22 mouse cellular contexts compared by ENCODE assay signal in the genomic region with DNA sequence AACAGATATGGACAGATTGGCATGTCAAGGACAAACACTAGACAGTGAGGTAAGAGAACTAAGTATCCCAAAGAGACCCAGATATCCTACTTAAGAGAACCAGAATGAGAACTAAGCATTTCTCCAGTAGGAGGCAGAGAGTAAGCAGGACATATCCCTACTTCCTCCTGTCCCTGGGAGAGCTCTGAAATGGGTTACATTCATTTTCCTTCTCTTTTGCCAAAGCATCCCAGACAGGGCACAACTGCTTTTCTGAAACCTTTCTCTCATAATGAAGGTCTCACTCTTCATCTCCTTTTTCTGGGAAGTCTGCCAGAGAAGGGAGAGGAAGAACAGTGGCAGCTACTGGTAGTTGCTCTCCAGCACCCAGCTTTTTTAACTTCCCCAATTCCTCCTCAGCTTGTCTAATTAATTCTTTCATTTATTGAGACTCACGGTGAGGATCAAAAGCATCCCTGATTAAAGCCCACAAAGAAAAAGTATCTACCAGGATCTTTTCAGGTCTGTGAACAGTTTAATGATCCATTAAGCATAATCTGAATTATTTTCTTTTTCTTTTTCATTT. TPM values are rescaled to one million over a fixed set of nuclear protein-coding genes. Genes with fewer than 3 reads are reported as not detected.
"Had no signal": no experiment of that assay in that cellular context is flagged by ENCODE, and none has a peak within 500 bp of the region (broad histone marks: within the 10 kb centered on the region; RNA-seq: fewer than 3 reads in every experiment).

No protein-coding gene starts in this region.

- ATAC-seq: liver, embryonic 12.5 days had no signal

- H3K36me3 ChIP-seq: limb, embryonic 15.5 days; liver, embryonic 12.5 days; neural tube, embryonic 12.5 days had no signal

- H3K4me3 ChIP-seq: limb, embryonic 15.5 days; liver, embryonic 12.5 days; megakaryocyte, embryonic 14.5 days; neural tube, embryonic 12.5 days had no signal

- H3K4me1 ChIP-seq: limb, embryonic 15.5 days; liver, embryonic 12.5 days; neural tube, embryonic 12.5 days had no signal

- H3K4me2 ChIP-seq: limb, embryonic 15.5 days; liver, embryonic 12.5 days; lung, embryonic 14.5 days; midbrain, embryonic 11.5 days; neural tube, embryonic 12.5 days had no signal

- H3K9me3 ChIP-seq: limb, embryonic 15.5 days; liver, embryonic 12.5 days; megakaryocyte, embryonic 14.5 days; neural tube, embryonic 12.5 days had no signal

- H3K27ac ChIP-seq: kidney, postnatal 0 days; limb, embryonic 15.5 days; liver, embryonic 12.5 days; neural tube, embryonic 12.5 days had no signal

- DNase-seq: kidney, postnatal 36 days; layer of hippocampus, adult 9-11 months; layer of hippocampus, postnatal 36 days; lung, embryonic 14.5 days; lung, postnatal 10 days; lung, postnatal 4 days; thymus, adult 18-20 months; thymus, postnatal 14 days had no signal

- H3K27me3 ChIP-seq: limb, embryonic 15.5 days; liver, embryonic 12.5 days; megakaryocyte, embryonic 14.5 days; neural tube, embryonic 12.5 days had no signal

- H3K9ac ChIP-seq: limb, embryonic 15.5 days; liver, embryonic 12.5 days; lung, embryonic 14.5 days; neural tube, embryonic 12.5 days had no signal

RNA-seq across cellular contexts. Expression of a gene that starts 32.9 kb away (rescaled TPM):
- total RNA-seq: layer of hippocampus, adult 18-20 months; layer of hippocampus, postnatal 36 days; left cerebral cortex, adult 8-10 months; left cerebral cortex, postnatal 25 days; monocyte, adult 5-6 weeks had no signal
- polyA plus RNA-seq: limb, embryonic 11.5 days; limb, embryonic 15.5 days; liver, embryonic 12.5 days; liver, embryonic 16.5 days; lung, embryonic 14.5 days; midbrain, embryonic 11.5 days; neural tube, embryonic 12.5 days; stomach, embryonic 14.5 days had no signal

RNA-seq across cellular contexts. Expression of a gene that starts 44.0 kb away (rescaled TPM):
- total RNA-seq: layer of hippocampus, adult 18-20 months; layer of hippocampus, postnatal 36 days; left cerebral cortex, adult 8-10 months; left cerebral cortex, postnatal 25 days; monocyte, adult 5-6 weeks; neutrophil, adult 5-6 weeks had no signal
- polyA plus RNA-seq: limb, embryonic 11.5 days; limb, embryonic 15.5 days; liver, embryonic 12.5 days; liver, embryonic 16.5 days; lung, embryonic 14.5 days; midbrain, embryonic 11.5 days; neural tube, embryonic 12.5 days; stomach, embryonic 14.5 days had no signal
